Mouse (Mus musculus): Measurements from ENCODE around the gene Tnfaip3. TPM values are rescaled to one million over a fixed set of nuclear protein-coding genes. Genes with fewer than 3 reads are reported as not detected.

Gene Tnfaip3
- polyA plus RNA-seq (2012; fragmentation: generic; extraction: Trizol) = 1 to 10 TPM in 1 of 2 experiments, under 1 TPM in 1; 0.21 to 3.4 TPM

GRCm38 (mm10) chr10:19015257-19015862 is at the start of gene Tnfaip3:
Gene Tnfaip3, minus strand, starts transcription at chr10:19015657.

Other genes starting within 250 kb of the Tnfaip3 start
- not detected for gene Gm4922, start 228.9 kb downstream of the Tnfaip3 start, polyA plus RNA-seq (2012; fragmentation: generic; extraction: Trizol)
- gene Perp, start 170.6 kb downstream of the Tnfaip3 start, polyA plus RNA-seq (2012; fragmentation: generic; extraction: Trizol) = under 1 TPM; 0.12 to 0.31 TPM